Mouse (Mus musculus) forebrain, embryonic 15.5 days (tissue): ENCODE results near the gene Agpat4. TPM values are rescaled to one million over a fixed set of nuclear protein-coding genes. Genes with fewer than 3 reads are reported as not detected.
"Not testable (repeated sequence)": the region's sequence is repeated elsewhere in the genome, so short reads cannot be mapped to it uniquely, and the experiment has no call there.

Source experiments
- ATAC-seq: fragments of 200-750 bp; cut with Nextera tagmentation; replicated peaks from 2 replicates; pipeline ENCODE4 v1.8.0; 2017; ENCODE audit warnings: mild to moderate bottlenecking, moderate TSS enrichment, moderate library complexity
- H3K27ac ChIP-seq: fragments of 300-500 bp; sonication (generic); replicated peaks from 2 replicates; pipeline ENCODE4 v1.5.1; 2015; ENCODE audit warnings: mild to moderate bottlenecking, inconsistent platforms
- H3K27me3 ChIP-seq: fragments of 300-500 bp; sonication (generic); 2 replicates; pipeline ENCODE4 v1.6.1; 2015; ENCODE audit warnings: inconsistent platforms
- H3K36me3 ChIP-seq: fragments of 300-500 bp; sonication (generic); 2 replicates; pipeline ENCODE4 v1.6.1; 2015; ENCODE audit warnings: mild to moderate bottlenecking, inconsistent platforms
- H3K4me1 ChIP-seq: fragments of 300-500 bp; sonication (generic); 2 replicates; pipeline ENCODE4 v1.6.1; 2015; ENCODE audit warnings: inconsistent platforms
- H3K4me2 ChIP-seq: fragments of 300-500 bp; sonication (generic); replicated peaks from 2 replicates; pipeline ENCODE4 v1.6.1; 2015; ENCODE audit warnings: mild to moderate bottlenecking, inconsistent platforms
- H3K4me3 ChIP-seq: fragments of 300-500 bp; sonication (generic); 2 replicates; pipeline ENCODE4 v1.5.1; 2015; ENCODE audit warnings: mild to moderate bottlenecking, inconsistent platforms
- H3K9ac ChIP-seq: fragments of 300-500 bp; sonication (generic); replicated peaks from 2 replicates; pipeline ENCODE4 v1.6.1; 2015; ENCODE audit warnings: mild to moderate bottlenecking, inconsistent platforms
- H3K9me3 ChIP-seq: fragments of 300-500 bp; sonication (generic); 2 replicates; pipeline ENCODE4 v1.6.1; 2016; ENCODE audit warnings: inconsistent platforms
- WGBS: fragments of 180-500 bp; shearing (Covaris S2); methylation state at CpG from one replicate; pipeline ENCODE4 v1.1.7; 2015; ENCODE audit warnings: mixed read lengths; 5-methylcytosine and 5-hydroxymethylcytosine counted together
- polyA plus RNA-seq: library from polyadenylated mRNA; unstranded; fragments of >200 nt; fragmentation: Nextera tagmentation; extraction: Ambion mirVana; gene quantifications from 2 replicates; pipeline ENCODE4 v1.2.1, GENCODE M21; 2015

Agpat4 gene
- polyA plus RNA-seq, 1 experiment from 2014 or later: 54.7 TPM

DNA sequence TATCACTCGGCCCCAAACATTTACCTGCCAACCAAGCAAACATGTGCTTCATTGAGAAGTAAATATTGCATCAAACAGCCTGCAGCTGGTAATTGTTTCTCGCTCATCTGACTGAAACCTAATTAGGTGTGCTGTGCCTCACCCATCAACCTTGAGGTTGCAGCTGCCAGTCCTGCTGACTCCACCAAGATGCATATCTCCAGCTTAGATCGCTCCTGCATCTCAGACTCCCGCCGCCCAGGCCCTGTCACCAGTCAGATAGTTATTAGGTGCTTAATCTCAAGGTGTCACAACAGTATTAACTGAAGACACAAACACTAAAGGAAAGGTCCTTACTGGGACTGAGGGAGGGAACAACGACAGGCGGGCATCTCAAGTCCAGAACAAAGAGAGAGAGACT is 14.3 kb upstream of the Agpat4 start:
- Histone ChIP-seq H3K9me3 (no peaks in the 10 kb centered on the region), H3K4me2 (no peak overlapping the region), H3K4me3 (no peak overlapping the region), H3K27ac (no peak overlapping the region), H3K9ac (no peak overlapping the region), H3K36me3 (no peaks in the 10 kb centered on the region), H3K4me1 (no peaks in the 10 kb centered on the region), H3K27me3 (no peaks in the 10 kb centered on the region)
- 88% methylated on average over 7 of the region's 7 CpGs for WGBS
- ATAC-seq: no peak

DNA sequence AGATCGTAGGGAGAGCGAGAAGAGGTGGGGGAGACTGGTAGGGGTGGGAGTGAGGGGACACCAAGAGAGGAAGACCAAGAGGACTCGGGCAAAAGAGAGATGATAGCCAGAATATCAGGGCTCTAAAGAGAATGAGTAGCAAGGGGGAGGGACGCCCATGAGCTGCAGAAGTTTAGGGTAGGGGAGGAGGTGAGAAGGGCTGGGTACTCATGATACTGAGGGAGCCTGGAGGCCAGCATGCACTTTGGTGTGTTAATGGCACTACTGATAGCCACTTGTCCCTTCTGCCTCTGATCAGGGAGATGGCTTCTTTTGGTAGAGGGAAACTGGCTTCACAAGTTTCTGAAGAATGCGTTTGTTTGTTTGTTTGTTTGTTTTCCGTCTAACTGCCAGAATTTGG is 13.8 kb upstream of the Agpat4 start:
- no peaks in the 10 kb centered on the region for H3K9me3 ChIP-seq
- no peak overlapping the region for H3K9ac ChIP-seq
- 96% methylated on average over 6 of the region's 6 CpGs for WGBS
- no peak overlapping the region for H3K4me2 ChIP-seq
- no peak overlapping the region for H3K27ac ChIP-seq
- no peaks in the 10 kb centered on the region for H3K36me3 ChIP-seq
- H3K27me3 ChIP-seq: no peaks in the 10 kb centered on the region
- ATAC-seq: no peak
- no peak overlapping the region for H3K4me3 ChIP-seq
- no peaks in the 10 kb centered on the region for H3K4me1 ChIP-seq

DNA sequence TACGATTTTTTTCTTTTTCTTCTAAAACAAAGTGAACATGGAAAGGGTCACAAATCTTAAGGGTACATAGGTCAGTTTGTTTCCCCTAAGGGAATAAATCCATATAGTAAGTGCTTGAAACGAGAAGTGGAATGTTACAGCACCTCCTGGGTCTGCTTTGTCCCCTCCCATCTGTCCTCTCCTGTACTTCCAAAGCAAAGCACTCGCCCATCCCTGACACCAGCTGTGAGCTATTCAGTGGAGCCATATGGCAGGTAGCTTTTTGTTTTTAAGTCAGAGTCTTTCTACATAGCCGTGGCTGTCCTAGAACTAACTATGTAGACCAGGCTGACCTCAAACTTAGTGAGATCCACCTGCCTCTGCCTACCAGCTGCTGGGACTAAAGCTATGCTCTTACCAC is 12.2 kb upstream of the Agpat4 start:
- H3K9me3 ChIP-seq: no peaks in the 10 kb centered on the region
- H3K36me3 ChIP-seq: no peaks in the 10 kb centered on the region
- H3K9ac ChIP-seq: no peak overlapping the region
- WGBS: 37% methylated on average over 4 of the region's 4 CpGs
- H3K4me2 ChIP-seq: no peak overlapping the region
- H3K4me3 ChIP-seq: no peak overlapping the region
- no peaks in the 10 kb centered on the region for H3K27me3 ChIP-seq
- no peak overlapping the region for H3K27ac ChIP-seq
- no peaks in the 10 kb centered on the region for H3K4me1 ChIP-seq
- 0 out of 2 replicates have a peak, but pooled peaks have one; percentile 35 for ATAC-seq

DNA sequence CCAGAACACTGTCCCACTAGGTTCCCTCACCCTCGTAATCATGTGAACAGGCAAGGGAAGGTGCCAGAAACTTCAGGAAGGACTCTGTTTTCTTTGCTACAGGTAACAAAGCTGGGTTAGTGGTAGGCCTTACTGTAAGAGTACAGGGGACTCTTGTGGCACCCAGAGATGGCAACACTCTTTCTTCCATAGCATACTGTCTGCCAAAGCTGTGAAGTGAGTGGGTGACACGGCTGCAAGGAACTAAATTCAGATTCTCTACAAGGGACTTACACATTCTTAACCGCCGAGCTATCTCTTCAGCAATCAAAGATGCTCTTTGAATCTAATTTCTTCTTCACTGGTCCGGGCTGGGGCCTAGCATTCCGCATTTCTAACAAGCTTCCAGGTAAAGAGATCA is 4.9 kb upstream of the Agpat4 start:
- Histone ChIP-seq H3K4me2 (no peak overlapping the region), H3K9ac (no peak overlapping the region), H3K4me3 (no peak overlapping the region), H3K9me3 (no peaks in the 10 kb centered on the region), H3K27ac (no peak overlapping the region), H3K4me1 (peaks cover 9% of the 10 kb centered on the region; the same call in 1 of the 2 replicates), H3K27me3 (no peaks in the 10 kb centered on the region), H3K36me3 (no peaks in the 10 kb centered on the region)
- no peak for ATAC-seq
- 85% methylated on average over 6 of the region's 6 CpGs for WGBS

DNA sequence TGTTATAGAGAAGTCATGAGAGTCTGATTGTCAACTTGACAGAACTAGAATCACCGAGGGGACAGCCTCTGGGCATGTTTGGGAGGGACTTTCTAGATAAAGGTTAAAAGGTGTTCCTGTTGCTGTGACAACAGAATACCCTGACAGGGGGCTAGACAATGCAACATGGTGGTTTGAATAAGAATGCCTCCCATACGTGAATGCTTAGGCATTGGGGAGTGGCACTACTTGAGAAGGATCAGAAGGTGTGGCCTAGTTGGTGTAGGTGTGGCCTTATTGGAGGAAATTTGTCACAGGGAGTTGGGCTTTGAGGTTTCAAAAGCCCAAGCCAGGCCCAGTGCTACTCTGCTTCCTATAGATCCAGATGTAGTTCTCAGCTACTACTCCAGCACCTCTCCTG is 3.4 kb upstream of the Agpat4 start:
- H3K9me3 ChIP-seq: no peaks in the 10 kb centered on the region
- H3K4me1 ChIP-seq: peaks cover 10% of the 10 kb centered on the region
- H3K4me2 ChIP-seq: no peak overlapping the region
- no peak overlapping the region for H3K27ac ChIP-seq
- H3K36me3 ChIP-seq: no peaks in the 10 kb centered on the region
- no peak overlapping the region for H3K4me3 ChIP-seq
- H3K27me3 ChIP-seq: no peaks in the 10 kb centered on the region
- ATAC-seq: no peak
- 64% methylated on average over 2 of the region's 2 CpGs for WGBS
- no peak overlapping the region for H3K9ac ChIP-seq

DNA sequence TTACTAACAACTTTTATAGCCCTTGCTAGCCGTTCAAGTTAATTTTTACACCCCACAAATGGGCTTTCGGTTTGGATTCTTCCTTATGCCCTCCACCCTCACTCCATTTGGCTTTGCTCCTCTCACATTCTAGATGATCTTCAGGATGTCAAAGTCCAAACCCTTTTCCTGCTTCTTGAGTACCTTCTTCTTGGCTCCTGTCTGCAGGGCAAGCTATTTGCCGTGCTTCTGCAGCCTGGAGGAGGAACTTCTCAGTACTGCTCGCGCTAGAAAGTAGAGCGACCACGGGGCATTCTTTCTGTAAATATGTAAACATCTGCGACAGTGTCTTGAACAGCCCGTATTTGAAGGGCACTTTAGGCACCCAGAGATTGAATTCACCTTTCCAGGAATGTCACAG is 373 bp upstream of the Agpat4 start:
- ATAC-seq: no peak
- Histone ChIP-seq H3K9ac (peak overlapping the region; percentile 75), H3K4me2 (peak overlapping the region; percentile 97), H3K4me1 (peaks cover 25% of the 10 kb centered on the region), H3K27me3 (no peaks in the 10 kb centered on the region), H3K27ac (no peak overlapping the region), H3K4me3 (peak overlapping the region; percentile 71), H3K9me3 (no peaks in the 10 kb centered on the region), H3K36me3 (no peaks in the 10 kb centered on the region)
- WGBS: 7% methylated on average over 9 of the region's 9 CpGs

DNA sequence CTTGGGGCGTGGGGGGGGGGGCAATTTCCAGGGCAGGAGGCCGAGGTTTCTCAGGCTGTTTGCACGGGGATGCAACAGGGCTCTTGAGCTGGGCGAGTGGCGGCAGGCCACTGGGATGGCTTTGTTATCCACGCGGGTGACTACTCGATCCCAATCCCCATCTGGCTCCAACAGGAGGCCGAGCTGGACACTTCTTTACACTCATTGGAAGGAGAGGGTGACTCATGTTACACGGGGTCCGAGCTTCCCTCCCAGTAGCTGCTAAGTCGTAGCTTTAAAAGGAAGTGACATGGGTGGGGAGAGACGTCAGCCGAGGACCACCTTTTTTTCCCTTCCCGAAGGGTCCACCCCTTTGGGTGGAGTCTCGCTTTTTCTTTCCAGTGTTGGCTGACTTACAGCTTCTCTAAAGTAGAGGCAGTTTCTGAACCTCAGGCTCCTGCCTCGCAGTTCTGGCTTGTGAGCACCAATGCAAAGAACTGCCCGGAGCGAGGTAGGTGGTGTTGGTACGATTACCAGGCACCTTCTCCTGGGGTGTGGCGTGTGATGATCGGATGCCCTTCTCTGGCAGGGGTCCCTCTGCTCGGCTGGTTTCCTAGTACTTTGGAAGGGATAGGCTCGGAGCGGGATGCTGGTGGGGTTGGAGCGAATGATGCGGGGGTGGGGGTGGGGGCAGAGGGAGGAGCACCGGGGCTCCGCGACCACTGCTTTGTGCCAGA is 580 bp downstream of the Agpat4 start:
- Histone ChIP-seq H3K9ac (peak overlapping the region; percentile 75), H3K27me3 (no peaks in the 10 kb centered on the region), H3K4me1 (peaks cover 25% of the 10 kb centered on the region), H3K4me2 (peak overlapping the region; percentile 97), H3K36me3 (no peaks in the 10 kb centered on the region), H3K4me3 (peak overlapping the region; percentile 71), H3K27ac (peak overlapping the region; percentile 96), H3K9me3 (no peaks in the 10 kb centered on the region)
- ATAC-seq: peak; percentile 92
- under 1% methylated on average over 30 of the region's 30 CpGs for WGBS

DNA sequence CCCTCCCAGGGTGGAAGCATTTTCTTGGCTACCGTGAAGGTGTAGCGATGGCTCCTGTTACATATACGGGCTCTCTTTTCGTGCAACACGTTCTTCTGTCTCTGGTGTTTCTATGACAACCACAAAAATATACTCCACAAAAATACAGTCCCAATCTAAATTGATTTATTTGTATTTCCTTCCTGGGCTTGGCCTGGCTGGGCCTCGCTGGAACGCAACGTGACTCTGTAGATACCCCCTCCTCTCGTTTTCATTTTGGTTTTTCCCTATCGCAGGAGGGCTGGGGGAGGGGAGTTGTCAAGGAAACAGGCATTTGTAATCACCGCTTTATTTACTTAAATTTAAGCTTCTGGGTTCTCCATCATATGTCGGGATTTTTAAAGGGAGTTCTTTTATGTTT is 1.2 kb downstream of the Agpat4 start:
- peaks cover 25% of the 10 kb centered on the region for H3K4me1 ChIP-seq
- H3K9ac ChIP-seq: peak overlapping the region; percentile 75
- ATAC-seq: peak; percentile 75
- no peaks in the 10 kb centered on the region for H3K9me3 ChIP-seq
- peak overlapping the region; percentile 71 for H3K4me3 ChIP-seq
- H3K27me3 ChIP-seq: no peaks in the 10 kb centered on the region
- H3K4me2 ChIP-seq: peak overlapping the region; percentile 97
- H3K36me3 ChIP-seq: peaks cover 4% of the 10 kb centered on the region; the same call in 1 of the 2 replicates
- WGBS: under 1% methylated on average over 12 of the region's 12 CpGs
- peak overlapping the region; percentile 96 for H3K27ac ChIP-seq

DNA sequence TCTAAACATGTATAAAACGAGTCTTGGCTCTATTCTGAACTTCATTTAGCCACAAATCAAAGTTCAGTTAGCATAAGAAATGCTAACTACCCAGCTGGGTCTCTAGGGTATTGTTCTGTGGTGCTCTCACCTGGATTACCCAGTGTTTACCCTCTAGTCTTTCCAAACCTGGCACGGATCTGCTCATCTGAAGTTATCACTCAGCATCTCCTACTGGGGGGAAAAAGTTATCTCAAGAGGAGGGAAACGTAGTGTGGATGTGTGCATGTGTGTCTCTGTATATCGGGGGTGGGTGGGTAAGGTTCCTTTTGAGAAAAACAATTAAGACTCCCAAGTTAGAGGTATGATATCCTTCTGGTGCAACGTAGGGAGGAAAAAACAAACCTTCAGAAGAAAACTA is 1.8 kb downstream of the Agpat4 start:
- peak overlapping the region; percentile 75 for H3K9ac ChIP-seq
- WGBS: 24% methylated on average over 5 of the region's 5 CpGs
- H3K4me3 ChIP-seq: peak overlapping the region; percentile 71
- peaks cover 10% of the 10 kb centered on the region for H3K36me3 ChIP-seq
- peaks cover 25% of the 10 kb centered on the region for H3K4me1 ChIP-seq
- ATAC-seq: no peak
- H3K4me2 ChIP-seq: peak overlapping the region; percentile 97
- H3K9me3 ChIP-seq: no peaks in the 10 kb centered on the region
- no peaks in the 10 kb centered on the region for H3K27me3 ChIP-seq
- H3K27ac ChIP-seq: 0 out of 2 replicates have a peak overlapping the region, but pooled peaks have one; percentile 96

DNA sequence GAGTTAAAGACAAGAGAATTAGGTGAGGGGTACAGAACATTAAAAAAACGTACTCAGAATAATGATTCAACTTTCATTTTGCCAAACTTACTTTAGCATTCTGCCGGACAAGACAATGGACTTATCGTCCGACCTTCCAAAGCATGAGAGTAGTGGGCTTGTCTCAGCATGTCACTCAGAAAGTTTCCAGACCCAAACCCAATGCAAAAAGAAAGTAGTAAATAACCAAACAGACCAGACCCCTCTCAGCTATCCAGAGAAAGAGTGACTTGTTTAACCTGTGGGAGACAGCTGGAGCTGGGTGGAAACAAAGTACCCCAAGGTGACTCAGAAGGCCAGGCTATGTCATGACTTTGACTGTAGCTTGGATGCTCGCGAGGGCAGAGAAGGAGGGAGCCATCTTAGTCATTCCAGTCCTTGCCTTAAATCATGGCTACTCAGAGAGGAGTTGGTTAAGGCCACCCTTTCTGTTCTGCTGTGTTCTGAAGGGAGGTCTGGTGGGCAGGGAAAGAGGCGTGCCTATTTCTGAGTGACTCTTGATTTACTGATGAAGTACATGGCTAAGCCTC is 2.8 kb downstream of the Agpat4 start:
- no peaks in the 10 kb centered on the region for H3K9me3 ChIP-seq
- no peaks in the 10 kb centered on the region for H3K27me3 ChIP-seq
- H3K4me1 ChIP-seq: peaks cover 25% of the 10 kb centered on the region
- H3K36me3 ChIP-seq: peaks cover 16% of the 10 kb centered on the region
- H3K4me3 ChIP-seq: no peak overlapping the region
- WGBS: 90% methylated on average over 7 of the region's 7 CpGs
- no peak overlapping the region for H3K9ac ChIP-seq
- no peak overlapping the region for H3K4me2 ChIP-seq
- H3K27ac ChIP-seq: no peak overlapping the region
- ATAC-seq: no peak

DNA sequence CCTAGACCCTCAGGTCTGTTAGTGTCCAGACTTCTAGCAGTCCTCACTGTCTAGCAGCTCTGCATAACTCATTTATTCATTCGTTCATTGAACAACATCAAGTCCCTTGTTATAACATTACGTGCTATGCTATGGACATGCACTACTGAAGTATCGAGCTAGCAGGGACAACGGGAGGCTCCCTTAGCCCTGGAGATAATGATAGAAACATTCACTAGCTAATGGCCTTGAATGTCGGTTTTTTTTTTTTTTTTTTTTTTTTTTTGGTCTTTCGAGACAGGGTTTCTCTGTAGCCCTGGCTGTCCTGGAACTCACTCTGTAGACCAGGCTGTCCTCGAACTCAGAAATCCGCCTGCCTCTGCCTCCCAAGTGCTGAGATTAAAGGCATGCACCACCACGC is 3.8 kb downstream of the Agpat4 start:
- H3K9ac ChIP-seq, H3K27ac ChIP-seq, H3K4me2 ChIP-seq, H3K4me3 ChIP-seq, H3K27me3 ChIP-seq, ATAC-seq, H3K9me3 ChIP-seq: not testable (repeated sequence)
- Histone ChIP-seq H3K4me1 (peaks cover 25% of the 10 kb centered on the region), H3K36me3 (peaks cover 21% of the 10 kb centered on the region)
- WGBS: 91% methylated on average over 9 of the region's 9 CpGs

DNA sequence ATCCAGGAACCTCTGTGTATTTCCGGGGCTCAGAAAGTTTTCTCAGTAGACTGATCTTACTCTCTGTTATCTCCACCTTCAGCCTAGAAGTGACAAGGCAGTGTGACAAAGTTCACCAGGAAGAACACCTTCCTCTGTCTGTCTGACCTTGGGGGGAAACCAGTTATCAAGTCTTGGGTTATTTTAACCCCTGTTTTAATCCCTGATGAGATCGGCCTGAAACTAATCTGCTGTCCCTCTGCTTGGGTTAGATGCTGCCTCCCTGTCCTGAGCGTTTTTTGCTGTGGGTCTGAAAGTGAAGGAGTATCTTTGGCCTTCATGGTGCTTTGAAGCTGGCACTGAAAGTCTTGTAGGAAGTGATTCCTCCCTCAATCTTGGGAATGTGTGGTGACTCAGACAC is 4.7 kb downstream of the Agpat4 start:
- no peak overlapping the region for H3K27ac ChIP-seq
- no peak overlapping the region for H3K9ac ChIP-seq
- WGBS: 90% methylated on average over 3 of the region's 3 CpGs
- ATAC-seq: no peak
- no peak overlapping the region for H3K4me3 ChIP-seq
- peaks cover 21% of the 10 kb centered on the region for H3K4me1 ChIP-seq
- no peaks in the 10 kb centered on the region for H3K9me3 ChIP-seq
- no peaks in the 10 kb centered on the region for H3K27me3 ChIP-seq
- peaks cover 22% of the 10 kb centered on the region for H3K36me3 ChIP-seq
- H3K4me2 ChIP-seq: no peak overlapping the region

DNA sequence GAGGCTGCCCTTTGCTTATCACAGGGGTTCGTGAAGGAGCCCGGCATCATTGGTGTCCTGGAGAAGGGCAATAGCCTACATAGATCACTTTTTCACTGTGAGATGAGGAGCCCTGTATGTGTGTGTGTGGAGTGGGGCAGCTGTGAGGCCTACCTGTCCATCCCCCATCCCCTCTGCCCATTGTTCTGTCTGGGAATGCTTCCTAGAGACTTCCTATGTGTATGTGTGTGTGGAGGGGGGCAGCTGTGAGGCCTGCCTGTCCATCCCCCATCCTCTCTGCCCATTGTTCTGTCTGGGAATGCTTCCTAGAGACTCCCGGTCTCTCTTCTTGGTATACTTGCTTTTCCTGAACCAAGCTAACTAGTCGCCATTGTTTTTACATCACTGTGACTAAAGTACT is 8.6 kb downstream of the Agpat4 start:
- H3K9me3 ChIP-seq: no peaks in the 10 kb centered on the region
- H3K36me3 ChIP-seq: peaks cover 22% of the 10 kb centered on the region
- no peak overlapping the region for H3K4me2 ChIP-seq
- no peaks in the 10 kb centered on the region for H3K27me3 ChIP-seq
- ATAC-seq: no peak
- 90% methylated on average over 4 of the region's 4 CpGs for WGBS
- no peak overlapping the region for H3K27ac ChIP-seq
- peaks cover 4% of the 10 kb centered on the region; the same call in 1 of the 2 replicates for H3K4me1 ChIP-seq
- no peak overlapping the region for H3K9ac ChIP-seq
- no peak overlapping the region for H3K4me3 ChIP-seq
